Mouse (Mus musculus) embryonic fibroblast, embryonic 13.5 days (primary cell): ENCODE measurements around the gene Ncam1.

Experiments
- CTCF ChIP-seq: IDR thresholded peaks from 2 replicates; pipeline ENCODE4 v1.5.1; 2011; ENCODE audit warnings: mild to moderate bottlenecking, control low read depth, low read length, moderate library complexity, borderline replicate concordance; ENCODE audit not compliant: insufficient read depth
- POLR2A ChIP-seq: IDR thresholded peaks from 2 replicates; pipeline ENCODE4 v1.6.1; 2011; ENCODE audit warnings: low read depth, mild to moderate bottlenecking, control low read depth, low read length, moderate library complexity

GRCm38 (mm10) chr9:49758436-49758835 lies 40.3 kb downstream of the Ncam1 start:
- TF ChIP-seq CTCF (no peak), POLR2A (no peak)
